Mouse (Mus musculus) brain, embryonic 14.5 days (tissue): ENCODE results near the gene Nell1.

Source experiments
- CTCF ChIP-seq: fragments of 200-500 bp; IDR thresholded peaks from 2 replicates; pipeline ENCODE4 v1.5.1; 2012; ENCODE audit warnings: inconsistent platforms, mild to moderate bottlenecking, moderate library complexity, borderline replicate concordance; ENCODE audit not compliant: insufficient read depth, insufficient read length; ENCODE audit errors: extremely low read depth
- POLR2A ChIP-seq: fragments of 200-500 bp; IDR thresholded peaks from 2 replicates; pipeline ENCODE4 v1.6.1; 2012; ENCODE audit warnings: mild to moderate bottlenecking, inconsistent platforms, borderline replicate concordance; ENCODE audit not compliant: poor library complexity, insufficient read depth, insufficient read length, severe bottlenecking; ENCODE audit errors: extremely low read depth

DNA sequence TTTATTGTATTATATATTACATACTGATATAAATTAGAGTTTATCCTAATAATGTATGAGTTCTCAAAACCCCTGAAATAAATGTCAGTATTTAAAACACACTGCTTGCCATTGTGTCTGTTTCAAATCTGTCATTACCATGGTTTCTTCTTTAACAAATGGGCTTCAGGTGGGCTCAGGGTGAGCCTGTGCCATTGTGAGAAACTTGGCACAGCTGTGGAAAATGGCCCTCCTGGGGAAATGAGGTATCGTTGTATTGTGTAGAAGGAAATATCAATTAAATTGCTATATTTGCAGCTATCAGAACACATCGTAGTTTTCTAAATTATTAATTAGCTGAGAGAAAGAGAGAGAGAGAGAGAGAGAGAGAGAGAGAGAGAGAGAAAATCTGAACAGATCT is 10.9 kb upstream of the Nell1 start:
- TF ChIP-seq CTCF (no peak), POLR2A (no peak)
